Mouse (Mus musculus) left cerebral cortex, postnatal 10 days (tissue): Measurements from ENCODE around the gene Nek8. TPM values are rescaled to one million over a fixed set of nuclear protein-coding genes. Genes with fewer than 3 reads are reported as not detected.

Source experiments
- DNase-seq, 2 experiments: peaks; one replicate each; pipeline ENCODE4 v3.0.0; 2021 to 2022; ENCODE audit warnings: low spot score in 2 of 2, mixed read lengths in 1 of 2; ENCODE audit errors: extremely low spot score in 1 of 2
- intact Hi-C: fragments of 180-260 bp; cut with DNase I; formaldehyde crosslinking; loops from one replicate; pipeline ENCODE4 v1.15.1; 2025
- total RNA-seq, 2 experiments: library from RNA; stranded (reverse); gene quantifications; 2 replicates each; pipeline ENCODE4 v1.2.3; 2021

Gene Nek8
- total RNA-seq, result 1 to 10 TPM; 4.8 to 5.8 TPM

DNA sequence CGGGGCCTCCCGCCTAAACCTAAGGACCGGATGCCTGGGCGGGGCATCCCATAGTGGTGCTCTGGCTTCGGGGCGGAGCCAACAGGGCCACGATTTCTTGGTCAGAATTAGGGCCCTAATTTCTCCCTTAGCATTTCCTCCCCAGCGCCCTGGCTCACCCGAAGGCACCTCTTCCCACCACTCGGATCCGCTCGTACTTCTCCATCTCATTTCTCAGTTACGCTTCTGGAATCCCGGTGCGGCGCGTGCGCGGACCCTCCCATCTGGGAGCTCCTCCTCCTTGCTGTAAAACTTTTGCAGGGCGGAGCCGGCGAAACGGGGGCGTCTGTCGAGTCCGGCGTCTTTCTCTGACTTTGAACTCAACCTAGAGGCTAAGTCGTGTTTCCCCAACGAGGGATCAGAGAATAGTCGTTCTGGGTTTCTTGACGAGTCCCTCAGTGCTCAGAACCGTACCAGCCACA is at the start of gene Nek8, which contains the start of gene Tlcd1:
Gene Nek8 (minus strand): TSS at position 274 of the 461 bp plus-strand sequence.
Gene Tlcd1 (plus strand): TSS at position 310 of the 461 bp plus-strand sequence.
- intact Hi-C loops, result loop anchor here (2.0 to 10.0 kb wide), 4 partner anchors 114 to 352 kb away; partner anchors contain the start of gene Phf12

DNA sequence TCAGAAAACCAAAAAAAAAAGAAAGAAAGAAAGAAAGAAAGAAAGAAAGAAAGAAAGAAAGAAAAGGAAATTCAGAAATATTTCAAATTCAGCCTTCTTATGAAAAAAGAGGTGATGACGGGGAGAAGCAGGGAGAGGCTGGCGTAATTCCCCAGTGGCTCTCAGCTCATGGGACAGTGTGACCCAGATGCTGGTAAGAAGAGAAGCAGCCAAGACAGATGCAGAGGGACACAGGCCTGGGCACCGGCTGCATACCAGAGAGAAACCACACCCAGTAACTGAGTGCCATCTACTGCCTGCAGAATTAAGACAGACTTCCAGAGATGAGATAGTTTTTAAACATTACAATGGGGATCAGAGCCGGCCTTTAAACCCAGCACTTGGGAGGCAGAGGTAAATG is 47.1 kb upstream of the Nek8 start:
- intact Hi-C loops, result loop anchor here (5.0 kb wide), 1 partner anchor 49 kb away; no protein-coding TSS in a partner anchor
- DNase-seq, result no peak

More for the DNA sequence above, at the start of gene Nek8, which contains the start of gene Tlcd1:
- peak in 1 of 2 experiments; percentile 90 for DNase-seq

DNA sequence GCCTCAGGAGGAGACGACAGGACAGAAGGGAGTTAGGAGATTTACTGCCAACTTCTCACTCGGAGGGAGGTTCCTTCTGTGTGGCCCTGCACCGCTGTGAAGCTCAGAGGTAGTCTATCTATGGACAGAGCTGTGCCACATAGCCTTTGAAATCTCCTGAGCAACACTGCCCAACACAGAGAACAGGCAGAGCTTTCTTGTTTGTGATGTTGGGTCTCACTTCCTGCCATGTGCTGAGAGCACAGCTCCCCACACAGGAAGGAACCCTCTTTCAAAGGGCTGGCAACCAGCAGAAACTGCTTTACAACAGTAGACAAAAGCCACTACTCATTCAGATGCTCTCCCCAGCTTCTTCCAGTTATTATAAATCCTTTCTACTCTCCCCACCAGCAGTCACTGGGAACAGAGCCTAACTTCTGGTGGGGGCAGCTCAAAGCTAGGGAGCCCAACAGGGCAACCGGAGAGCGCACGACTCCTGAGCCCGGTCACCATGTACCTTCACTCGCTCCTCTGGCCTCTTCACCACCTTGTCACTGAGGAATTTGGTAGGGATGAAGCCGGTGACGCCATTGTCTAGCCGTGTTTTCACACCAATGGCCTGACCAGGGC is 39.3 kb upstream of the Nek8 start:
- intact Hi-C loops, result no loop called here
- peak; percentile 28 to 29 for DNase-seq

DNA sequence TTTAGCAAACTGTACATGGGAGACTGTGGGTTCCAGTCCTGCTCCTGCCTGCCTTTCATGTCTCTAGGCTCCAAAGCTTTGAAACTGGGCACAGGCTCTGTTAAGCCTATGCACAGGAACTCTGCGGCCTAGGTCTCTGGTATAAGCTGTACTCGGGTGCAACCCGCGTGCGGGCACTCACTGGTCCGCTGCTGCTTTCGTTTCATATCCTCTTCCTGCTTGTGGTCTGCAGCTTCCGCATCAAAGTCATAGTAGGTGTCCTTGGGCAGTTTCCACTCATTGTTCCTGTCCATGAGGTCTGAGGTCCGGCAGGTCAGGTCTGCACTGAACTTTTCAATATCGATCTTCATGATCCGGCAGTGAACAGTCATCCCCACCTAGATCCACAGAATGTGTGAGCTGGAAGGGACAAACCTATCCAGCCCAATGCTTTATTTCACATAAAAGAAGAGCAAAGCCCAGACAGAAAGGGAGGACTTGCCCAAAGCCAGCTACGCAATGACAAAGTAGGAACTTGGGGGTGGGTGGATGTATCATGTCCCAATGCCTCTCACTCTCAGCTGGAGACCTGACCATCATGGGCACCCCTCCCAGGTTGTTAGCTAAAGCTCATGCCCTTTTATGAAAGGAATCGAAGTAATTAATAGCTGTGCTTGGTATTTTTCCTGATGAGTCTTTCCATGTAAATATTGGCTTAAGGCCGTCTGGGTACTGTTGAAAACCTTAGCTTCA is 36.8 kb upstream of the Nek8 start:
- intact Hi-C loops, result loop anchor here (5.0 kb wide), 1 partner anchor 54 kb away; no protein-coding TSS in a partner anchor

DNA sequence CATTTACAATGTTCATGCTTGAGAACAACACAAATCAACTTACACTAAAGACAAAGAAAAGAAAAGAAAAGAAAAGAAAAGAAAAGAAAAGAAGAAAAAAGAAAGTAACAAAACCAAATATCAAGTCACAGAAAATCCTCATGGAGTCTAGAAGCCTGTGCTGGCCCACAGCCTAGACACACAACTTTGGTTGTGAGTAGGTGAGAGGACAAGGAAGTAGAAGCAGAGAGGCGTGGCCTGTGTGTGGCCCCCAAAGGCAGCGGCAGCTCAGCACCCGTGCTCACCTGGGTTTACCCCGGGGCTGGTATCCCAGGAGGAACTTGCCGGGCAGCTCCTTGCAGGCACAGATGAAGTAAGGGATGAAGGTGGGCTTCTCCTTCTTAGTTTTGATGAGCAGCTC is 35.0 kb upstream of the Nek8 start:
- peak in 1 of 2 experiments; percentile 22 for DNase-seq
- intact Hi-C loops, result loop anchor here (5.0 kb wide), 1 partner anchor 56 kb away; no protein-coding TSS in a partner anchor

More for the DNA sequence above, 36.8 kb upstream of the Nek8 start:
- peak in 1 of 2 experiments; percentile 17 for DNase-seq

DNA sequence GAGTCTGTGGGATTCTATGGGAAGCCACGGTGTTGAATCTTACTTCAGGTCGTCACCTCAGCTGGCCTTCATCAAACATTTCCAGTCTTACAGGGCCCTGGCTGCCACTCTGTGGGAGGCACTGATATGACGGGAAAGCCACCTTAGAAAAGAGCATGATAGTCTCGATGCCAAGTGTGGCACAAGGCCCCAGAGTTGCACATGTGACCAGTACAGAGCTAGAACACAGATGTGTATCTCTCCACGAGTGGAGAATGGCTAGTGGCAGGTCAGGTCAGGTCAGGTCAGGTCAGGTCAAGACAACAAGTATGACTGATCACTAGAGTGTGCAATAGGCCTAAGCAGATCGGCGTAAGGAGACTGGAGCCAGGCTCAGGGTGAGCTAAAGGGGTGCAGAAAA is 34.1 kb upstream of the Nek8 start:
- intact Hi-C loops, result loop anchor here (5.0 kb wide), 1 partner anchor 57 kb away; no protein-coding TSS in a partner anchor
- DNase-seq, result no peak

DNA sequence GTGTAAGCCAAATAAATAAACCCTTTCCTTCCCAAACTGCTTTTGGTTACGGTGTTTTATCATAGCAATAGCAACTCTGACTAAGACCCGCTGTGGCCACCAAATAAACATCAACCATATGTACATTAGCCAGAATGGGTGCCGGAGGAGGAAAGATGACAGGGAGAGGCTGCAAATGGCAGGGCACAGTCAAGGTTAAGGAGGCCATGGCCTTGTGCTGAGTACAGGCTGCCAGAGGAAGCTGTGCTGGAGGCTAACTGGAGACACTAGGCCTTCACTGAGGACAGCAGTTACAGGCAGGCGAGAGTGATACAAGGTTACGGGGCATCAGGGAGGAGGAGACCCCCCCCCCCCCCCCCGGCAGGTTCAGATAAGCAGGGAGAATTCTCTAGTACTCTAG is 33.4 kb upstream of the Nek8 start:
- intact Hi-C loops, result loop anchor here (5.0 kb wide), 1 partner anchor 57 kb away; no protein-coding TSS in a partner anchor
- DNase-seq, result no peak

DNA sequence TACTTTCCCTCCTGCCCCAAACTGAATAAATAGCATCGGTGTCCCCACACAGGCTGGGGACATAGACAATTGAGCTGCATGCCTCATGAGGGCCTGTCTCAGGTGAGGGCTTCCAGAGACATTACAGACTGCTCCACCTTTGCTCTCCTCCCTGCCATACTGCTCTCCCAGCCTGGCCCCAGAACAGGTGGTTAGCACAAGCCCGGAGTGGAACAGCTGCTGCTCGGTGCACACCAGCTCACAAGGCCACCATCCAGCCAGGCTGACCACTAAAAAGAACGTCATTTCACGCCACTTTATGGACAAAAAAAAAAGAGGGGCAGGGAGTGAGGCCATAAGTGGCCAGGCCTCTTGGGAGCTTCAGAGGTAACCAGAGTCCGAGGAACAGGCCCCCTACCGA is 30.7 kb upstream of the Nek8 start:
- intact Hi-C loops, result no loop called here
- DNase-seq, result no peak

DNA sequence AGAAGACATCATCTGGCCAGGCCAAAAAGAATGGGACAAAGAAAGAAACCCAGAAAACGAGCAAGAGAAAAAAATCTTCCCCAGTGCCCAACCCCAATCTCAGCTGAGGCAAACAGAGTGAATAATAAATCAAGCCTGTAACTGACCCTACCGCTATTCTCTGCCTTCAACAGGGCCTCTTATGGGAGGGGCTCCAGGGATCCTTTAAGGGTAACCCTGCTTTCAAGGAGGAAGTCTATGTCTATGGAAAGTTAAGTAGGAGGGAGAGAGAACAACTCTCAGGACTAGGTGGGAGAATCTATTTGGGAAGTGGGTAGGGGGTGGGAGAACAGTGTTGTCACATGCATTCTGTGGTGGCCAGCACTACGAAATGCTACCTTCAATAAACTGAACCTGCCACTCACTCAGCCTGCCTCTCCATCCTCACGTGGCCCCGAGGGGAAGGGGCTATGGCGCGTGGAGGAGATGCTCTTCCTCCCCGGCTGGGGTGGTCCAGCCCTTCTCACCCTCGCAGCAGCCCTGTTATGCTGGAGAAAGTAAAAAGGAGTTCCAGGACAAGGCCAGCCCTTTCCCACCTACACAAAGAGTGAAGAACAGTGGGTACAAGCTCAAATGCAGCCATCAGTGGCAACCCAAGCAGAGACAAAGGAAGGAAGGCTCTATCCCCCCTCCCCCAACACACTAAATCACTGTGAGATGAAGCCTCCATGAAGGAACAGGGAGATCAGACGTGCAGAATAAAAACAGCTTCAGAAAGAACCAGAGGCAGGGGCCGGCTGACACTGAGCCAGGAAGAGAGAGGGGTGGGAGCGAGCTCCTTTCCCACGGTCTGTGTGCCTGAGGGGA is 29.1 kb upstream of the Nek8 start:
- intact Hi-C loops, result no loop called here
- DNase-seq, result no peak

DNA sequence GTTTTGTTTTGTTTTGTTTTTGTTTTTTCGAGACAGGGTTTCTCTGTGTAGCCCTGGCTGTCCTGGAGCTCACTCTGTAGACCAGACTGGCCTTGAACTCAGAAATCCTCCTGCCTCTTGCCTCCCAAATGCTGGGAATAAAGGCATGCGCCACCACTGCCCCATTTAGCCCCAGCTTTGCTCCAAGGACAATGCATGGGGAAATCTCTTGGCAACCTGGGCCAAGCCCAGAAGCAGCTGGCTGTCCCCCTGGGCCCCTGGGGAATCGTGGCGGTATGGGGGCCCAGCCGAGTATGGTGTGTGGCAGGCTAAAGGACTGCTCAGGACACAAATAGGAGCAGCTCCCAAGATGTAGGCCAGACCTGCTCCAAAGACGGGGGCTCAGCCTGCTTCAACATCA is 27.8 kb upstream of the Nek8 start:
- intact Hi-C loops, result no loop called here
- DNase-seq, result no peak

DNA sequence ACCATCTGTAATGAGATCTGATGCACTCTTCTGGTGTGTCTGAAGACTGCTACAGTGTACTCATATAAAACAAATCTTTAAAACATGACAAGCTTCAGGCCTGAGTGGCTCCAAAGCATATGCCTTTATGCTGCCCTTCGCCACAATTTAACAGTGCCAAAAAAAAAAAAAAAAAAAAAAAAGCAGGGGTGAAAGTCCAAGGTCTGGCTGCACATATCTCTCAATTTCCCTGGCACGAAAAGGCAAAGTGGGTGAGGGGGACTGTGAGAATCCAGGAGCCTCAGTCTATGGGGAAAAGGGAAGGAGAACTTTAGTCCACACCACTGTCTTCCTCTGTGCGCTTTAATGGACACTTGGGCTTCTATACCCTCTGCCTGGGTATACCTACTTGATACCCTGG is 25.9 kb upstream of the Nek8 start:
- intact Hi-C loops, result no loop called here
- DNase-seq, result no peak

DNA sequence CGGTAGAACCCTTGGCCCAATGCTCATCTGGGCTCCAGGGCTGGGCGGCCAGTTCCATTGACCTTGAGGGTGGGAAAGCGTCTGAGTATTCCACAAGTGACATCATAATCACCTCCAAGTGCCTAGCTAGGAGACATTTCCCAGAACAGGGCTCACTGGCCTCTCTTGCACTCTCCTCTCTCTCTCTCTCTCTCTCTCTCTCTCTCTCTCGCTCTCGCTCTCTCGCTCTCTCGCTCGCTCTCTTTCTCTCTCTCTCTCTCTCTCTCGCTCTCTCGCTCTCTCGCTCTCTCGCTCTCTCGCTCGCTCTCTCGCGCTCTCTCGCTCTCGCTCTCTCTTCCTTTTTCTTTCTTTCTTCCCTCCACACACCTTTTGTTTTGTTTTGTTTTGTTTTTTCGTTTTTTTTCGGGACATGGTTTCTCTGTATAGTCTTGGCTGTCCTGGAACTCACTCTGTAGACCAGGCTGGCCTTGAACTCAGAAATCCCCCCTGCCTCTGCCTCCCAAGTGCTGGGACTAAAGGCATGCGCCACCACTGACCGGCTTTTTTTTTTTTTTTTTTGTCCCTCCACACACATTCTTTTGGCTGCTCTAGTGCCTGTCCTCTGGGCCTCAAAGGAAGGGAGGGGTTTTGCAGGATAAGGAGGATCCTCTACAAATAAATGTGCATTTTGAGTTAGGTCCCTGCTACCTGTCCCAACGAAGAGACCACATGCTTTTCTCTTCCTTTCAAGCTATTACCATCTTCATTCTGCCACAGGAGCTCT is 18.8 kb upstream of the Nek8 start:
- intact Hi-C loops, result no loop called here
- DNase-seq, result no peak

DNA sequence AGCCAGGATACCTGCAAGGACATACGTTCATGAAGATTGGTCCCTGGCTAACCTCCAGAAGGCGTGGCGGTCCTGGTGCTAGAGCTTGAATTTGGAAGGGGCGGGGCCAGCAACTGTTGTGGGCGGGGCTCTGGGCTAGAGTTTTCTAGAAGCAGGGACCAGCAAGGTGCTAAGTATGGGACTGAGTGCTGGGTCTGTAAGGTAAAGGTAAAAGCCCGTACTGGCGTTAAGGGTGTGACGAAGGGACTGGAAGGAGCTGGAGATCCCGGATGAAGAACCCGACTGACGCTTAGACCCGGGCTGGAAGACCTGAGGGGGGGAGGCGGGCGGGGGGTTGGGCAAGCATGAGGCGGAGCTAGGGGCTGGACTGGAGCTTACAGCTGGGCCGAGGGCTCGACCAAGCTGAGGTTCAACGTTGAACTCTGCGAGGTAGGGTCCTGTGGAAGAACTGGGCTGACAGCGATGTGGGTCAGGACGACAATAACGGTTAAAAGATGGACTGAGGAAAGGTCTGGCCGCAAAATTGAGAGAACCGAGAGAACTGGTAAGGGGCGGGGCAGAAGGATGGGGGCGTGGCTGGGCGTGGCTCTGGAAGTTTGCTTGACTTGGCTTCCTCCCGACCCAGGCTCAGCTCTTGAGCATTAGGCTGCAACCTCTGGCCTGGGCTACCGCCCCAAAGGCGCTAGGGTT is 18.1 kb upstream of the Nek8 start:
- intact Hi-C loops, result no loop called here
- DNase-seq, result peak in 1 of 2 experiments; percentile 83

DNA sequence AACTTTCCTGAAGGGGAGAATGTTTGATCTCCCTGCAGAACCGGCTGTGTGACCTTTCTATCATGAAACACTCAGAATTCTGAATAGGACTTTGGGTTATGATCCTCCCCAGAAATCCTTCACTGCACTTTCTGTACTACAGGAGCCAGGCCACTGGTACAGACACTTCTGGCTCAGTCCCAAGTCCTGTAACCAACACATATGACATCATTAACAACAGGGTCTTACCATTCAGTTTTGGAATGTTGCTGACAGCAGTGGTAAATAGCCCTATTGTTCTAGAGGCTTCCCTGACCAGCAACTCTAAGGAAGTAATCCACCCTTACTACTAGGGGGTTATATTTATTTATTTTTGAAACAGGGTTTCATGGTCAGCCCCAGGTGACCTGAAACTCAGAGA is 16.6 kb upstream of the Nek8 start, which contains the start of gene Proca1:
Gene Proca1 (plus strand): TSS at position 280 of the 400 bp plus-strand sequence.
- no peak for DNase-seq
- intact Hi-C loops, result no loop called here

DNA sequence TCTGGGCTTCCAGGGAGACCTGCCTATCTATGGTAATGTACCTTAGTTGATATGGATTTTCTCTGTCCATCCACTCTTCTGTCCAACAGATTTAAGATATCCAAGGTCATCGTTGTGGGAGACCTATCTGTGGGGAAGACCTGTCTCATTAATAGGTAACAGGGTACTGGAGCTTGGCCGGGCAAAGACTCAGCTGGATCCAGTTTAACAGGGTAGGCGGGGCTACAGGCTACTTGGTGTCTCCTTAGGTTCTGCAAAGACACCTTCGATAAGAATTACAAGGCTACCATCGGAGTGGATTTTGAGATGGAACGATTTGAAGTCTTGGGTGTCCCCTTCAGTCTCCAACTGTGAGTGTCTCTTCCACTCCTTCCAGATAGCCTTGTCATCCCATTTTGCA is 13.6 kb upstream of the Nek8 start:
- DNase-seq, result no peak
- intact Hi-C loops, result no loop called here

DNA sequence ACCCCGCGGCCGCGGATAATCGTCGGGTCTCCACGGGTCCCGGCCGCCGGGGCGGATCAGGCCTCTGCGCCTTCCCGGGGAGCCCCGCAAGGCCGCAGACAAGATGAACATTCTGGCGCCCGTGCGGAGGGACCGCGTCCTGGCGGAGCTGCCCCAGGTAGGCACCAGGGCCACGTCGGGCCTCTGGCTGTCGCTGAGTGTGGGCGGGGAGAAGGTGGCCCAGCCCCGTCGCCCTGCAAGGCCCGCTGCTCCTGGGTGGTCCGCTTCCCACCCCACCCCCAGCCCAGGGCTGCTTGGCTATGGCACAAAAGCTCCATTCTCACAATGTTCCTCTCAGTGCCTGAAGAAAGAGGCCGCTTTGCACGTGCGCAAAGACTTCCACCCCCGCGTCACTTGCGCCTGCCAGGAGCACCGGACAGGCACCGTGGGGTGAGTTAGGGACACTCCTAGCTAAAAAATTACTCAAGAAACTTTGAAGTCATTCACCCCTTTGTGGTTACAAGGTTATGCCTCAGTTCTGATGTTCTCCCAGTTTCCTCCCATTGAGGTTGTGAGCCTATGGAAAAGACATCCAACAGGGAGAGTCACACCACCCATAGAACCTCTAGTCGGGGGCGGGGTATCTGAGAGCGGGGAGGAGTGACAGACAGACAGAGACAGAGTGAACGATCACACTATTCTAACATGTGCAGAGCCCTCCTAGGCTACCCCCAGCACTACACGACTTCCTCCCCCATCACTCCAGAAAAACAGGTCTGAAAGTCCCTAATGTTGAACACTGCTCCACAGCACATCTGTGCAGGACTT is 13.0 kb upstream of the Nek8 start:
- intact Hi-C loops, result no loop called here
- DNase-seq, result peak; percentile 83 to 92
